Mouse (Mus musculus): ENCODE measurements around the gene Shox2. TPM values are rescaled to one million over a fixed set of nuclear protein-coding genes. Genes with fewer than 3 reads are reported as not detected.

Shox2 gene
- total RNA-seq (2021): 1 to 10 TPM; 4.3 TPM
- long read RNA-seq, experiment 1, partial matches to known transcripts: 0 of 3 reads
- long read RNA-seq, experiment 1, other reads (novel, unspliced or antisense): 0 of 3 reads
- long read RNA-seq, experiment 2, partial matches to known transcripts: 0 of 2 reads
- long read RNA-seq, experiment 2, other reads (novel, unspliced or antisense): 0 of 2 reads

DNA sequence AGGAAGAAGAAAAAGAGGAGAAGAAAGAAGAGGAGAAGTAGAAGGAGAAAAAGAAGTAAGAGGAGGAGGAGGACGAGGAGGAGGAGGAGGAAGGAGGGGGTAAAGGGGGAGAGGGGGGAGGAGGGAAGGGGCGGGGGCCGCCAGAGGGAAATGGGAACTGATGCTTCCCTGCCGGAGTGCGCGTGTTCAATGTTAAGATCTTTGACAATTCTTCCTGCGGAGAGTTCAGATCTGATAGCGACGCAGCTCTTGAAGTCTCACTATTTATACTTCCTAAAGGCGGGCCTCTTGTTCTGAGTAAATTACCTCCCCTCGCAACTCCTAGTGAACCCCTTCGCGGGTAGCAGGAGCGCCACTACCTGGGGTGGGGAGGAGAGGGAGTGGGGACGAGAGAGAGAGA lies at the start of gene Shox2:
Shox2 (minus strand) TSS at position 66 of the 400 bp plus-strand sequence.
- intact Hi-C loops (cut with DNase I; ENCODE audit: low total_unique reads): no loop called here
- DNase-seq: peak; percentile 16

DNA sequence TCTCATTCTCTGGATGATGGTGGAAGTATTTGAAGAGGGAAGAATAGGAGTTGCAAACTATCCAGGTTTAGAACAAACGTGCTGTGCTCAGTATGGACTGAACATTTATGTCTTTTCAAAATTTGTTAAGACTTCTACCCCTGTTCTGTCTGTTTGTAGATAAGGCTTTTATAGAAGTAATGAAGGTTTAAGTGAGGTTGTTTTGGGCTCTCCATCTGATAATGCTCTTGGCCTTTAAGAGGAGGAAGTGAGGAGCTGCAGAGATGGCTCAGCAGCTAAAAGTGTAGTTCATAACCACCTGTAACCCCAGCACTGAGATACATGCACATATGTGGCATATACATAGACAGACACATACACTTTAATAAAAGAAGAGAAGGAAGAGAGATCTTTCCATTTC lies 15.2 kb upstream of the Shox2 start:
- DNase-seq: no peak
- intact Hi-C loops (cut with DNase I; ENCODE audit: low total_unique reads): no loop called here

DNA sequence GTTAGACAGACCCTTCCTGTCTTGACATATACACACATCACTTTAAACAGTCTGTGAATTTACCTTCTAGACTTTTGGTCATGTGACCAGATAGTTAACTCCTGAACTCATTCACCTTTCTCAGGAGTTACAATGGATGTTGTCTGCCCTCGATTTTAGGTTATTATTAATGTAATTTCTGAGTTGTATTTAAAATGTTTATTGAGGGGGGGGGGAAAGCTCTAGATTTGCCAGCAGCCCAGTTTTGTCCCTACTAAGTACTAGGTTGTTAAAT lies 4.7 kb upstream of the Shox2 start:
- no peak for DNase-seq
- intact Hi-C loops (cut with DNase I; ENCODE audit: low total_unique reads): no loop called here

DNA sequence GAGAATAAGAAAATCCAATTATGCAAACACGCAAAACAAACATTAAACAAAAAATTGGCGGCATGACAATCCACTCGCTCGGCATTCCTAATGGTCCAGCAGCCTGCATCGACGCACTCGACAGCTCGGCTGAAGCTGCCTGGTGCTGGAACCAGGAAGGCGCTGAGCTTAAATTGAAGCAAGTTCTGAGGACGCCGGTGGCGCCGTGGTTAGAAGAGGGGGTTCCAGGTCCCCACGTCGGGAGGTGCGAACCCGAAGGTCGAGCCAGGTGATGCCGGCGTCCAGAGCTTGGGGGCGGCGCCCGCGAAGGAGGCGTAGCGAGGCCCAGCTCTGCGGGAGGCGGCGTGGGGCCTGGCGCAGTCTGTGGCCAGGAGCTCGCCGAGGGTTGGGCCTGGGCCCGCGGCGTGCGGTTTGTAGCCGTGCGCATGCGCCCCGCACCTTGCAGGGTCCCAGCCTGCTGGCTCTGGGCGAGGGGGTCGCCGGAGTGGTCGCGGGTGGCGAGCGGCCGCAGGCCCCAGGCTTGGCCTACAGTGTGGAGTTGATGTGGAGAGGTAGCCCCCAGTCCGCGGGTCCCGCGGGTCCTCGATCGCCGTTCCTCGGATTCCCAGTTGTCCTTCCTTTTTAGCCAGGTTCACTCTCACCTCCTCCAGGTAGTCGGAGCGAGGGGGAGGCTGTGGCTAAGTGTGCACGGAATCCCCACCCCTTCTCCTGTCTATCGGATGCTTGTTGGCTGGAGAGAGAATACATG lies 4.1 kb upstream of the Shox2 start:
- DNase-seq: peak; percentile 75
- intact Hi-C loops (cut with DNase I; ENCODE audit: low total_unique reads): no loop called here

DNA sequence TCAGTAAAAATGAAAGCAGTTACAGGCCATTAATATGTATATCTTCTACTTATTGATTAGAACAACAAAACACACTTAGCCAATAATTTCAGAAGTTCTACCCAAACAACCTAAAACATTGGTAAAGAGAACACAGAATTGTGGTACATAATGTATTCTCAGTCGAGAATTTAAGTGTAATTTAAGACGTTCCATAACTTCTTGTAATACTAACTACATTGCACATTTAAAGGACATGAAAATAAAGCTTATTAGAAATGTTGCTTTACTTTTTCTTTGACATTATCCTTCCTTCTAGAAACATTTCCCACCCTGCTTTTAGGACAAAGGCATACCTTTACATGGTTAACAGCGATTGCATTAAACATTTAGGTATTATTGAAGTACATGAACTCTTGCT lies 1.9 kb upstream of the Shox2 start:
- intact Hi-C loops (cut with DNase I; ENCODE audit: low total_unique reads): no loop called here
- DNase-seq: no peak

DNA sequence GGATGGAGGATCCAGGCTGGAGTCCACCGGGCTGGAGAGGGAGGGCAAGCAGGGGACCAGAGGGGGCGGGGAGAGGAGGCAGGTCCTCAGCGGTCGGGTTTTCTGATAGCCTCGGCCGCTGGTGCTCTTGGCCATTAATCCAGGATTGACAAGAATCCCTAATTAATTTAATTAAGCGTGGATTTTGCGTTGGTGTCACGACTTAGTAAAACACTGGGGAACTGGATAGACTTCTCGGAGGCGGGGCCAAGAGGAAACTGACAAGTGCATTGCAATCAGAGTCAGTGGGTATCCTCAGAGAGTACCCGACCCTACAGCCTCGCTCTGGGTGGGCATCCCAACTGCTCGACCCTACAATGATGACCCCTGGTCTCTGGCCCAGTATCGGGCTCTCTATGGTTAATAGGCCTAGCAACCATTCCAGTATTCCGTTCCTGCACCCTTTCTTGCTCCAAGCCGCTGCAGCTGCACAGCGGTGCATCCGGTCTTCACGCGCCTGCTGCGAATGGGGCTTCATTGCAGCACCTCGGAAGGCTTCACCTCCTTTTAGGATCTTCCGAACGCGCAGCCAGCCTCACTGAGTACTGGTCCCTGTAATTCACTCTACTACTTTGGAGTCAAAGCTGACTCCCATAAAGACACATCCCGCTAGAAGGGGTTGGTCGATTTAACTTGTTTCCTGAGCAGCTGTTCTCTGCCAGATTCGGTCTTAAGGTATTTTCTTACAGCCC lies 775 bp upstream of the Shox2 start:
- intact Hi-C loops (cut with DNase I; ENCODE audit: low total_unique reads): no loop called here
- peak; percentile 31 for DNase-seq

DNA sequence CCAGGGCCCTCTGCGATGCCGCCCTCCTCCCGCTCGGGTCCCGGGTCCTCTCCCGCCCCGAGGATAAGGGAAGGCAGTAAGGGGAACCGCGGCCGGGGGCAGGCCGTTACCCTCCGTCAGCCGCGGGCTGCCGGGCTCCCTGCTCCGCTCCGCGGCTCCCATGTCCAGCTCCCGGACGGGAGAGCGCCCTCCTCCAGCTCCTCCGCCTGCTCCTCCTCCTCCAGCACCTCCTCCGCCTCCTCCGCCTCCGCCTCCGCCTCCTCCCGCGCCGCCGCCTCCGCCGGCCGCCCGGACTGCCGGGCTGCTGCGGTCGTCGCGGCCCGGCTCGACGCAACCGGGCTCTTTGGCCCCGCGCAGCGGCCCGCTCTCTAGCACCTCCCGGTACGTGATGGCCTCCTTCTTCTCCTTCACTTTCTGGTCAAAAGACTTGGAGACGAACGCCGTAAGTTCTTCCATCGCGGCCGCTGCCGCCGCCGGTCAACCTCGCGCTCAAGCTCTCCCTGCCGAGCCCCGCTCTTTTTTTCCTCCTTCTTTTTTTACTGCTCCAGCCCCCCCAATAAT lies 390 bp downstream of the Shox2 start, which contains the start of gene Rsrc1:
Rsrc1 (plus strand) TSS at position 290 of the 561 bp plus-strand sequence.
- intact Hi-C loops (cut with DNase I; ENCODE audit: low total_unique reads): no loop called here
- peak; percentile 72 for DNase-seq

DNA sequence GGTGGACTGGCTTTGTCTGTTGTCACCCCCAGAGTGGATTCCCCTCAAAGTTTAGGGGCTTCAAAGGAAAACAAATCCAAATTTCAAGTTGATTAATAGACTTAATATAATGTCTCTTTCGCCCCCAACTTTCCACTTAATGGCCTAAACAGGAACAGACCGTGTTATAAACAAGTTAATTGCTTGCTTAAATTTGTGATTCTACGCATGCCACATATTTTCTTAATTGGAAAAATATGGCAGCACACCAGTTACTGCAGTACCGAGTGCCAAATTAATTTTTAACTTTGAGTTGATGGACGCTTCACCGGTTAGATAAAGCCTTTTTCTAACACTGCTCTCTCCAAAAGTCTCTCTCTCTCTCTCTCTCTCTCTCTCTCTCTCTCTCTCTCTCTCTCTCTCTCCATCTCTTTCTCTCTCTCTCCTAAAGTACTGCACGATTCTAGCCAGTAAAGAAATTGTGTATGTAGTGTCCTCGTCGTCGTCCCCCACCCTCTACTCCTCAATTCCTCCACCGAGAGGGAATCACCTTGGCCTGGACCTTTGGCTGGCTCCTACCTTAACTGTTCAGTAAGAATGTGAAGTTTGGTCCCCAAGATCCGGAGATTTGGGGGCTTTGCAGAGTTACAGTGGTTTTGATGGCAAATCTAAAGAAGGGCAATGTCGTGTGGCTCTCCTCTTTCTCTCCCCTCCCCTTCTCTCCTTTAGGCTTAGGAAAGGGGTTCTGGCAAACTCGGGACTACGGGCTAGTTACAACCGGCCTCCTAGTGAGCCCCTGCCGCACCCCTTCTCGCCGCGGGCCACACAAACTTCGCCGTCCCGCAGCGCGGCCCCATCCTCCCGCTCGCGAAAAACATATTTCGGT lies 1.2 kb downstream of the Shox2 start:
- DNase-seq: no peak
- intact Hi-C loops (cut with DNase I; ENCODE audit: low total_unique reads): no loop called here

DNA sequence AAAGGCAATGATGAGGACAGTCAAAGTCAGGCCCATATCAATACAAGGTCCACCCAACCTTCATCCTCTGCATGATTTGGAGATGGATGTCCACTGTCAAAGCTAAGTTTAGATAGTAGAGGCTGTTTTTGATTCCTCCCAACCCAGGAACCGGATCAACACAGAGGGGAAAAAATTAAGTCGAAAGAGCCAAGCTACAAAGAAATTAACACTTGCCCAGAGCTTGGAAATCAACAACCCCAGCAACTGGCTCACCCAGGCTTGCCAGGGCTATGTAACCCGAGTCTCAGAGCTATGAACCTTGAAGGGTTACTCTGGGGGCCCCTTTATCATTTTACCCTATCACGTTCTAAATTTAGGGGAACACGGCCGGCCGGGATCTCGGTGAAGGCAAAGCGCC lies 2.1 kb downstream of the Shox2 start:
- intact Hi-C loops (cut with DNase I; ENCODE audit: low total_unique reads): no loop called here
- DNase-seq: no peak

DNA sequence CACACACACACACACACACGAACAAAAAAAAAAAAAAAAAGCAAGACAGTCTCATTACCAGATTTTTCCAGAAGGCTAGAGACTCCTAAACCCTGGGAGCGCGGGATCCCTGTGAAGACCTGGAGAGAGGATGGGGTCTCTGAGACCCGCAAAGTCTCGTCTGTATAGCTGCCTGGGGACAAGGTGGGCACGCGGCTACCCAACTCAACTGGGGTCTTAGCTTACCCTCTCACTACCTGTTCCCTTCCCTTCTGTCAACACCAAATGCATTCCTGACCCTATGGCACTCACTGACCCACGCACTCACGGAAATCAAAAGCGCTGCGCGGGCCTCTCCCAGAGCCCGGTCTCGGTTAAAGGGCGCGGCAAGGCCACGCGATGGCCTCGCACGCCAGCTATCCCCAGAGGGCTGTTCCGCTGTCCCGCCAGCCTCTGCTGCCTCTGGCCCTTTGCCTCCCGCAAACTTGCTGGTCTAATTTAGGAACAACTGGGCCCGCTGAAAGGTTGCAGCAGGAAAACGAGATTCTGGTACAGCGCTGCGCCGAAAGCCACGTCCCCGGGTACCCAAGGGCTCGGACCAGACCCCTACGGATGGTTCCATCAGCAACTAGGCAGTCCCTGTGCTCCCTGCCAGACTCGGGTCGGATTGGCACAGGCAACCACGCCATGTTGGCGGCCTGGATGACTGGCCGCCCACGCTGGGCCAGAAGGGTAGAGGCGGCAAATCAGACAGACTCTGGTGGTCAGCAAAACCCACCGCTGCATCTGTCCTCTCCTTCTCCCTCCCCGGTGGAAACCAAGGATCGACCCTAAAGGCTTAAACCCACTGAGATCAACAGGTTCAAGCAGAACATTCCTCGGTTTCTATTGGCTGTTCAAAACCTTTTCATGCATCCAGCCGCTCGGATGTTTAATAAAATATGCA lies 2.9 kb downstream of the Shox2 start:
- intact Hi-C loops (cut with DNase I; ENCODE audit: low total_unique reads): no loop called here
- DNase-seq: peak; percentile 60

DNA sequence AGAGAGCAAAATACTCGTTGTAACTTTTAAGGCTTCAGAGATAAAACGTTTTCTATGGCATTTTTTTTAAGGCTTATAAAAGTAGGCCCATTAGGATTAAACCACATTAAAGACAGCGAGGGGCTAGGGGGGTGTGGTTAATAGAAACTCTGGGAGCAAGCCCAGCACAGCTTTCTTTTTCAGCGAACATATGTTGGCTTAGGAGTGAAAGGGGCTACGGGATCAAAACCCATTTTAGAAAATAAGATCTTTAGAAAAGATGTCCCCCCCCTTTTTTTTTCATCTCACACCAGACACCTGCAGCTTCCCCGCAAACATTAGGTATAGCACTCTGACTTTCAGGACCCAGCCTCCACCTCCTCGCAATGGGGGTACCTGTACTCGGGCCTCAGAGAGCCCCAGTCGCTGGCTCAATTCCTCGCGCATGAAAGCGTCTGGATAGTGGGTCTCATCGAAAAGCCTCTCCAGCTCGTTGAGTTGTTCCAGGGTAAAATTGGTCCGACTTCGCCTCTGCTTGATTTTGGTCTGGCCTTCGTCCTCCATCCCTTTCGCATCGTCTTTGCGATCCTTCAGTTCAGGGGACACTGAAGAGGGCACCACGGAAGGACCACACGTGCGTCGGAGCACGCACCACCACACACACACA lies 3.6 kb downstream of the Shox2 start:
- intact Hi-C loops (cut with DNase I; ENCODE audit: low total_unique reads): no loop called here
- no peak for DNase-seq

DNA sequence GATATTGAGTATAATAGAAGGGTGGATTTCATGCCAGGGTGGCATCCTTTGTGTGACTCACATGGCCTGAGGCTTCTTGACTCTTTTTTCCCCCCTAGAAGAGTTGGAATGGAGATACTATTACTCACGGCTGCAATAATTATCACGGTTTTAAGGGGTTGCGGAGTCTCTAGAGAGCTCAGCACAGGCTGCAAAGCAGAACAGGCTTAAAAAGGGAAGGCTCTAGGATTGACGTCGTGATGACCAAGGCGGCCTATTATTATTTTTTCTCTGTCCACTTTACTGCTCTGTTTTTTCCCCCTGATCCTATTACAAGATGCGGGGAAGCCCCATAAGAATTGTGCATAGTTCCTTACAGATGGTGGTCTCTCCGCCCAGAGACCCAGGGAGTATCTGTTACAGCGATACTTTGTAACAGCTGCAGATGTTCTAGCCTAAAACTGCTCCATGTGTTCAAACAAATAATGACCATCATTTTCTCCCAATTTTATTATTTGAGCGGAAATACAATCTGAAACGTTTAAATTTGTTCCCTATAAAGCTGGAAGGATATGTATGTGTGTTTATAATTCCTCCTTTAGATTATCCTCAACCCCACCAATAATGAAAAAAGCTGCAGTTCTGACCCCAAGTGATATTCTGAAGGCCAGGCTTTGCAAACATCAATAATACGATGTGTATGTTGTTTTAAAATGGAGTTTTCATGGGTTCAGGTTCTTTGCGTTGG lies 4.5 kb downstream of the Shox2 start:
- no peak for DNase-seq
- intact Hi-C loops (cut with DNase I; ENCODE audit: low total_unique reads): no loop called here

DNA sequence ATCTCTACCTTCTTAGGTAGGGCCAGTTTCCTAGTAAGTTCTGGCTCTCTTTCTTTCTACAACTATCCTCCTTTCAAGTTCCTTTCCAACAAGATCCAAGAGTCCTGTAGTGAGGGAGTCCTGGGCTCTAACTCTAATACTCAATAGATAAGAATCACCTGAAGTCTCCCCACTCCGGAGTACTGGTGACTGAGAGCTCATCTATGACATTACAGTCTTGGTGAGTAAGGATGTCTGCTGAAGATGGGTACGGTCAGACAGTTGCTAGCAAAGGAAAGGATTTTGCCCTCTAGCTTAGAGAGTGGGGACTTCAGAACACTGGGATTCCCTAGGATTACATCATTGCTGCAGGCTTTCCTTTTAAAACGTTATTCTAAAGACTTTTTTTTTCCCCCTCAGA lies 7.1 kb downstream of the Shox2 start:
- no peak for DNase-seq
- intact Hi-C loops (cut with DNase I; ENCODE audit: low total_unique reads): no loop called here

DNA sequence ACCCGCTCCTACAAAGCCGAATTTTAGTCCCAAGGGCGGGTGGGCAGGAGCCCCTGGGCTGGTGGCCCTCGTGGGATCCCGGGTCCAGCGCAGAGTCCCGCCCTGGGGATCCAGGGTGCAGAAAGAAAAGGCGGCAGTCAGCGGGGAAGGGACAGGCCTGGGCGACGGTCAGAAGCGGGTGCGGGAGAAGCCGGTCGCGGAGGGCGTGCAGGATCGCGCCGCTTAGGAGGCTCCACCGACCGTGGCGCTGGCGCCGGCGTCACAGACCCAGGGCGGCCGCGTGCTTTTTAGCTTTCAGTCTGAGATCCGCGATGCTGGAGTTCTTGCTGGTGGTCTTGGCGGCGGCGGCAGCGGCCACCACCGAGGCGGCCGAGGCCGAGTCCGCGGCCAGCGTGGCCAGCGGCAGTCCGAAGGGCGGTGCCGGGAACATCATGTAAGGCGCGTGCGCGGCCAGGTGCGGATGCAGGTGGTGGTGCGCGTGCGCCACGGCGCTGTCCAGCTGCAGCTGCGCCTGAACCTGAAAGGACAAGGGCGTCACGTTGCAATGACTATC lies 8.1 kb downstream of the Shox2 start:
- DNase-seq: no peak

DNA sequence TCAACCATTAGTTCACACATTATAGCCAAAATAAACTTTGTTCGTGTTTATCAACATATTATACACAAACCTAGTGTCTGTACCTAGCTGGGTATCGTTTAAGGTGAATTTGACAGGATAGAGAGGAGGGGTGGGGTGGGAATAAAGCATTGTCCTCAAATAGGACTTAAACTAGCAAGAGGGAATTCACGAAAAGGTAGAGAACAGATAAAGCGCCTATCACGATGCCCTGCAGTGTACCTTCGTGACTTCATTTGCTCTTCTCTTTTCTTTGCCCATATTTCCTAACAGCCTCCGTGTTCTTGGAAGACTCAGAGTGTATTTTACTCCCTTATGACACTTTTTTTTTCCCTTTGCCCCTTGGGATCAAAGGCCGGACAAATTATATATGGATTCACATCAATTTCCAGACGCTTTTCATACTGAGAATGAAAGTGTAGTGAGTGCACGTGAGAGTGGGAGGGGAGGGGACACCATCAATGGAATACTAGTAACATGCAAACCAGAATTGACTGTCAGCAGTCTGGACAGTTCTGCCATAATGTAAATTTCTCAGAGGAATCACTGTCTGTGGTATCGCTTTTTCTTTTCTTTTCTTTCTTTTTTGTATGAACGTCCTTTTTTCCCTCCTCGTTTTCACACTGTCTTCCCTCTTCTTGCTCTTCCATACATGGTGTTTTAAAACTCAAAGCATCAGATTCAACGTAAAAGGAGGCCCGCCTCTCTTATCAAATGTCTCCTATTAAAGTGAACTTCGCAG lies 9.2 kb downstream of the Shox2 start:
- DNase-seq: no peak
- intact Hi-C loops (cut with DNase I; ENCODE audit: low total_unique reads): no loop called here

More for the DNA sequence above, 8.1 kb downstream of the Shox2 start:
- intact Hi-C loops (cut with DNase I; ENCODE audit: low total_unique reads): no loop called here

DNA sequence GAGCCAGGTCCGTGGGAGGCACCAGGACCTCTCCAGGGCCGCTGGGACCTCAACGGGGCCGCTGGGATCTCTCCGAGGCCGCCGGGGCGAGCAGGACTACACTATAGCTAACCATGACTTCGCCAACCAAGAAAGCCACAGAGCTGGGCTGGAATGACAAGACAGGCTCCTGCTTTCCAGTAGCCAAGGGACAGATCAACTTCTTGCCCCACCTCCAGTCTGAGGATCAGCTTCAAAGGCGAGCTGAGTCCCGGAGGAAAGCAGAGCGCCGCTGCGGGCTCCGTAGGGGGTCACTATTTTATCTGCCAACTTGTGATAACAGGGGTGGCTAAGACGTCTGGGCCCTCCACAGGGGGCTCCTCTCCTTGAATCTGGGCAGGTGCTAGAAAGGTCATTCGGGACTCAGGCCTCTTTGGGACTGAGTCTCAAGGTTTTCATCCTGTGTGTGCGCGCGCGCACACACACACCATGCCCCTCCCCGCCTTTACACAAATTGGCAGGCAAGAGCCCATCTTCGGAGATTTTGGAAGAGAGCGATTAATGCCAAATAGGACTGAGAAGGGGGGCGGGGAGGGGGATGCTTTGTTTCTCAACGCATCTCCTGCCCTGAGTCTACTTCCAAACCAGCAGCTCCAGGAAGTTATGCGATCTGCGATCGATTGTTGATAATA lies 10.8 kb downstream of the Shox2 start:
- no peak for DNase-seq
- intact Hi-C loops (cut with DNase I; ENCODE audit: low total_unique reads): no loop called here
